Mouse (Mus musculus) retina, postnatal 7 days (tissue): ENCODE measurements at regions not wholly inside any gene's neighbourhood (a gene's known extent, or its start where the extent isn't known, plus 50 kb on each side); places are given as distances from the start of the nearest gene placed in this dataset.

Experiments
- DNase-seq: peaks from one replicate; pipeline ENCODE4 v3.0.0-alpha.2; 2012; ENCODE audit warnings: low read depth, low spot score

GRCm38 (mm10) chr16:50092318-50092717, 292.0 kb downstream of the Cd47 start:
- no peak for DNase-seq

GRCm38 (mm10) chr16:50092780-50093179, 292.4 kb downstream of the Cd47 start:
- DNase-seq, result no peak

- no peak for DNase-seq
Observed at GRCm38 (mm10) chr16:50095858-50096551, 295.7 kb downstream of the Cd47 start.

- no peak for DNase-seq
Observed at GRCm38 (mm10) chr16:50096563-50096962, 296.2 kb downstream of the Cd47 start.

GRCm38 (mm10) chr16:50103340-50103739, 303.0 kb downstream of the Cd47 start:
- DNase-seq, result no peak

GRCm38 (mm10) chr16:50118150-50118549, 314.0 kb downstream of the Bbx start:
- no peak for DNase-seq

GRCm38 (mm10) chr16:50122460-50122859, 309.7 kb downstream of the Bbx start:
- no peak for DNase-seq

GRCm38 (mm10) chr16:50124646-50125045, 307.5 kb downstream of the Bbx start:
- DNase-seq, result no peak

GRCm38 (mm10) chr16:50125564-50125963, 306.6 kb downstream of the Bbx start:
- DNase-seq, result no peak

GRCm38 (mm10) chr16:50131406-50131805, 300.8 kb downstream of the Bbx start:
- DNase-seq, result no peak
